Mouse (Mus musculus) CH12.LX (cell line): ENCODE results near the gene Ldb3. TPM values are rescaled to one million over a fixed set of nuclear protein-coding genes. Genes with fewer than 3 reads are reported as not detected.

Experiments
- polyA plus RNA-seq: library from polyadenylated mRNA; unstranded; fragments of >175 nt; gene quantifications from 2 replicates; pipeline ENCODE4 v1.2.1, GENCODE M21; 2012; ENCODE audit warnings: low read depth; ENCODE audit not compliant: insufficient read length
- total RNA-seq, 2 experiments: library from RNA; depleted of rRNA; stranded (reverse); fragments of 300-350 nt in 1 of 2; fragments of >200 nt in 1 of 2; gene quantifications; 2 replicates each; pipeline ENCODE4 v1.2.3; 2012 to 2014

Gene Ldb3
- total and polyA plus RNA-seq, 3 experiments = 0.08 TPM; not detected in 2

Other genes starting within 250 kb of the Ldb3 start
- gene Fam25c, start 233.2 kb downstream of the Ldb3 start, total RNA-seq (2012; rRNA removed) = not detected in 2 replicates
- not detected in 2 replicates for gene Fam25c, start 233.2 kb downstream of the Ldb3 start, total RNA-seq (2014; rRNA removed)
- not detected in 2 replicates for gene Fam25c, start 233.2 kb downstream of the Ldb3 start, polyA plus RNA-seq
- 0.21 and 0.50 TPM in 2 replicates for gene Sncg, start 213.9 kb downstream of the Ldb3 start, total RNA-seq (2012; rRNA removed)
- gene Sncg, start 213.9 kb downstream of the Ldb3 start, total RNA-seq (2014; rRNA removed) = 0.50 TPM in 1 of 2 replicates, not detected in the other
- 0.27 TPM in 1 of 2 replicates, not detected in the other for gene Sncg, start 213.9 kb downstream of the Ldb3 start, polyA plus RNA-seq
- gene Mmrn2, start 213.2 kb downstream of the Ldb3 start, total RNA-seq (2012; rRNA removed) = 0.04 TPM in 1 of 2 replicates, not detected in the other
- not detected in 2 replicates for gene Mmrn2, start 213.2 kb downstream of the Ldb3 start, total RNA-seq (2014; rRNA removed)
- 0.06 and 0.10 TPM in 2 replicates for gene Mmrn2, start 213.2 kb downstream of the Ldb3 start, polyA plus RNA-seq
- 26.2 and 32.6 TPM in 2 replicates for gene Bmpr1a, start 85.3 kb downstream of the Ldb3 start, total RNA-seq (2012; rRNA removed)
- gene Bmpr1a, start 85.3 kb downstream of the Ldb3 start, total RNA-seq (2014; rRNA removed) = 46.7 and 47.9 TPM in 2 replicates
- 29.8 and 30.1 TPM in 2 replicates for gene Bmpr1a, start 85.3 kb downstream of the Ldb3 start, polyA plus RNA-seq
- gene 9230112D13Rik, start 65.9 kb downstream of the Ldb3 start, total RNA-seq (2012; rRNA removed) = 0.80 and 1.6 TPM in 2 replicates
- gene 9230112D13Rik, start 65.9 kb downstream of the Ldb3 start, total RNA-seq (2014; rRNA removed) = 1.7 and 2.6 TPM in 2 replicates
- 1.4 and 1.9 TPM in 2 replicates for gene 9230112D13Rik, start 65.9 kb downstream of the Ldb3 start, polyA plus RNA-seq
- gene Opn4, start 11.5 kb upstream of the Ldb3 start, total RNA-seq (2012; rRNA removed) = not detected in 2 replicates
- gene Opn4, start 11.5 kb upstream of the Ldb3 start, total RNA-seq (2014; rRNA removed) = not detected in 2 replicates
- gene Opn4, start 11.5 kb upstream of the Ldb3 start, polyA plus RNA-seq = not detected in 2 replicates
- gene Wapl, start 85.2 kb upstream of the Ldb3 start, total RNA-seq (2012; rRNA removed) = 114 and 119 TPM in 2 replicates
- gene Wapl, start 85.2 kb upstream of the Ldb3 start, total RNA-seq (2014; rRNA removed) = 77.7 and 89.5 TPM in 2 replicates
- 79.2 and 90.6 TPM in 2 replicates for gene Wapl, start 85.2 kb upstream of the Ldb3 start, polyA plus RNA-seq
- gene Grid1, start 231.4 kb upstream of the Ldb3 start, total RNA-seq (2012; rRNA removed) = not detected in 2 replicates
- gene Grid1, start 231.4 kb upstream of the Ldb3 start, total RNA-seq (2014; rRNA removed) = not detected in 2 replicates
- gene Grid1, start 231.4 kb upstream of the Ldb3 start, polyA plus RNA-seq = not detected in 2 replicates